Mouse (Mus musculus) A20 (cell line): ENCODE data around the gene Cryl1.

Experiments used
- DNase-seq: peaks from one replicate; pipeline ENCODE4 v3.0.0-alpha.2; 2011; ENCODE audit warnings: low read depth, low spot score

Cryl1 gene

GRCm38 (mm10) chr14:57372348-57373102, 25.8 kb downstream of the Cryl1 start:
- peak; percentile 79 for DNase-seq

GRCm38 (mm10) chr14:57367327-57367726, 31.0 kb downstream of the Cryl1 start:
- no peak for DNase-seq

DNA sequence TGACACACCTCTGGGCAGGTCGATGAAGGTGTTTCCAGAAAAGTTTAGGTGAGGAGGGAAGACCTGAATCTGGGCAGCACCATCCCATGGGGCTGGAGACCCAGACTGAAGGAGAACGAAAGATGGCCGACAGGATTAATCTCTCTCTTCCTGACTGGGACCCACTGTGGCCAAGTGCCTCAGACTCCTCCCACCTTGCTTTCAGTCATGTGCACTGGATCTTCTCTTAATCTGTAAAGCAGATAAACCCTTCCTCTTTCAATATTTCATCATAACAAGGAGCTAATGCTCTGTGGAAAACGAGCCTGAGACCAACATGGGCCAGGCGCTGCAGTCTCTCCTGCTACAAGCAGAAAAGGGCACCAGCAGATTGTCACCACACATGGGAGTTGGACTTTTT, 31.6 kb downstream of the Cryl1 start:
- DNase-seq, result peak; percentile 27

GRCm38 (mm10) chr14:57365341-57365740, 33.0 kb downstream of the Cryl1 start:
- no peak for DNase-seq

DNA sequence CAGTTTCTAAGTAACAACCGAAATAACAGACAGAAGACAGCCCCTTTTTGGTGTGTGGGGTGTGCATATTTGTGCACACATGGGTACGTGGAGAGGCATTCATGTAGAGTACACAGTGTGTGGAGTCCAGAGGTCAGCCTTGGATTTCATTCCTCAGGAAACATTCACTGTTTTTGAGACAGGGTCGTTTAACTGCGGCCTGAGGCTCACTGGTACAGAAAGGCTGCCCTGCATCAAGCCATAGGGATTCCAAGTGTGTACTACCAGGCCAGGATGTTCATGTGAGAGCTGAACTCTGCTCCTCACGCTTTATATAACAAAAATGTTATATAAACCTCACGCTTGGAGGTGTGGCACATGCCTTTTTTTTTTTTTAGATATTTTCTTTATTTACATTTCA, 34.5 kb downstream of the Cryl1 start:
- no peak for DNase-seq

DNA sequence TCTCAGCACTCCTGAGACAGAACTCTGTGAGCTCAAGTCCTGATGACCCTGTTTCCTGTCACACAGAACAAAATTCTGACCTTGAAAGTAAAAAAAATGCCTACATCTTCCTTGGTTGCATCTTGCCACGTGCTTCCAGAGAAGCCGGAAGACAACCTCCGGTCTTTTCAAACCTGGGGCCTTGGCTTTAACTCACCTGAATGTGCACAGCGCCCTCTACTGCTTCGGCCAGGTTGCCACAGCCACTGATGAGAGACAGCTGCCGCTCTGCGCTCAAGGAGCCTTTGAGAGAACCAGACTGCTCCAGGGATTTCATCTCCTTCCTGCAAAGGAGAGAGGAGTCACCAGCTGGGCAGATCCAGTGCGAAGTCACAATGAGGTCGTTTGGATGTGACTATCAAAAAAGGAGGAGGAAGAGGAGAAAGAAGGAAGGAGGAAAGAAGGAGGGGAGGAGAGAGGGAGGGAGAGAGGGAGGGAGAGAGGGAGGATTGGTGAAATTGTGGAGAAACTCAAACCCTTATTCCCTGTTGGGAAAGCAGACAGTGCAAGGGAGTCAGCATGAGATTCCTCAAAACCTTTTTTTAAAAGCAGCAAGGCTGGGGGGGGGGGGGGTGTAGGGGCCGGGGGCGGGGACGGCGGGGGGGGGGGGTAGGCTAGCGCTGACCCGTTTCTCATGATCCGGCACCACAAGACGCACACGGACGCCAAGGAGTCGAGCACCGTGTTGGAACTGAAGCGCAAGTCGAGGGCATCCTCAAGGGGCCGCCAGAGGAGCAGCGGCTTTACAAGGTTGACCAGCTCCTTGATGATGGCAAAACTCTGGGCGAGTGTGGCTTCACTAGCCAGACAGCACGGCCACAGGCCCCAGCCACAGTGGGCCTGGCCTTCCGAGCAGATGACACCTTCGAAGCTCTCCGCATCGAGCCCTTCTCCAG, 35.3 kb downstream of the Cryl1 start:
- peak; percentile 88 for DNase-seq

DNA sequence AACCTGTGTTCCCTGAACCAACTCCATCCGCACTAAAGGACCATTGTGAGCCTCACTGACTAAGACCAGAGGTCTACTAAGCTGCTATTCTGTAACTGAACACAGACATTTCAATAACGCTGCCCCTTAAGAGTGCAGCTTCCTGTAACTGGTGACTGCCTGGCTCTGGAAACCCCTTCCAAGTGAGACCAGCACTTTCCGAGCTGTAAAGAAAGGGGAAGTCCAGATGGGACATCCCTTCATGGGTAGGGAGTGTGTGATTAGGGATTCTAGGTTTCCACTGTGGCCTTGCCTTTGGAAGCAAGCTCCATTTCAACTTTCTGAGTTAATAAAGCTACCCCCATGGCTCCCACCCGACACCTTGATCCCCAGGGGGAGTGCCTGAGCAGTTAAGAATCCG, 41.3 kb downstream of the Cryl1 start:
- DNase-seq, result no peak

GRCm38 (mm10) chr14:57351521-57352235, 46.7 kb downstream of the Cryl1 start:
- DNase-seq, result no peak

GRCm38 (mm10) chr14:57349955-57350354, 48.4 kb downstream of the Cryl1 start:
- no peak for DNase-seq

- no peak for DNase-seq
Measured at GRCm38 (mm10) chr14:57348155-57348554, 50.2 kb downstream of the Cryl1 start.

- DNase-seq, result no peak
Measured at GRCm38 (mm10) chr14:57346135-57346534, 52.2 kb downstream of the Cryl1 start.

- no peak for DNase-seq
Measured at GRCm38 (mm10) chr14:57344781-57345492, 53.4 kb downstream of the Cryl1 start.

DNA sequence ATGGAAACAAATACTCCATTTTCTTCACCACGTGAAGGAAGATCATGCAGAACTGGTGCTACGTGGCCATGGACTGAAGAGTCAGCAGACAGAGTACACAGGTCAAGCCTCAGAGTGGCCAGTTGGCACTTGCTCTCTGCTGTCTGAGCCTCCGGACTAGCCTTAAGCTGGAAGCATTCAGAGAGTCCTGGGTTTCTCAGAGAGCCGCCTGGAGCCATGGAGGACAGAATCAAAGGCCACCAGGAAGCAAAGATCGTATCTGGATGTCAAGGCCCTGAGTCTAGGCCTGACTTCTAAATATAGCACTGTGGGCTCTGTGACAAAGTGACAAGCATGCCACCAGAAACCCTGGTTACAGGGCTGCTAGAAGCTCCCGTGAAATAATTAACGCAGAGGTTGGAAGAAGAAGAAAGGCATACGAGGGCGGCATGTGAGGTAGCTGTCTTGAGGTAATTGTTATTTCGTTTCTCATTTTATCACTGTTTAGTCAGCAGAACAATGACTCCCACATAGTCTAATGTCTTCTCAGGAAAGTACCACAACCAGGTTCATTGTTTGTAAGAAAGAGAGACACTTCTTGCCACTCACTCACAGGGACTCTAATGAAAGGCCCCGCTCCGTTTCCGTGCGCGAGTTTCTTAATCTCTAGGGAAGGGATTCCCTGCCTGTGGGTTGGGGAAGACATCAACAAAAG, 55.1 kb downstream of the Cryl1 start:
- no peak for DNase-seq

- DNase-seq, result no peak
Measured at GRCm38 (mm10) chr14:57342316-57343055, 55.8 kb downstream of the Cryl1 start.

- DNase-seq, result no peak
Measured at GRCm38 (mm10) chr14:57338666-57339065, 59.7 kb downstream of the Cryl1 start.

DNA sequence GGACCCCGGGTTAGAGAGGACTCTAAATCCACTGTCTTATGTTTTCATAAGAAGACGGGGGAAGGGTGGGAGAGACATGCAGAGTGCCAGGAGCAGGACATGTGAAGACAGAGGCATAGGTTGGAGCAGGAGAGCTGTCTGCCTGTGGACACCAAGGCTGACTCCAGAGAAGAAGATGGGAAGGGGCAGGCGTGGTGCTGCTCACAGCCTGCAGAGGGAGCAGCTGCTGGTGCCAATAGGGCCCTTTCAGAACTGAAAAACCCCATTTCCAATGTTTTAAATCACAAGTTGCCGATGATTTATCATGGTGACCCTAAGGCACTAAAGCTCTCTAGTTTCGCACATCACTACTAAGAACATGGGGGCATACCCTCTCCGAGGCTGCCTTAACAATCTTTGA, 63.5 kb downstream of the Cryl1 start:
- DNase-seq, result peak; percentile 11

- no peak for DNase-seq
Measured at GRCm38 (mm10) chr14:57332503-57332902, 65.8 kb downstream of the Cryl1 start.

GRCm38 (mm10) chr14:57331097-57331496, 67.2 kb downstream of the Cryl1 start:
- DNase-seq, result no peak

DNA sequence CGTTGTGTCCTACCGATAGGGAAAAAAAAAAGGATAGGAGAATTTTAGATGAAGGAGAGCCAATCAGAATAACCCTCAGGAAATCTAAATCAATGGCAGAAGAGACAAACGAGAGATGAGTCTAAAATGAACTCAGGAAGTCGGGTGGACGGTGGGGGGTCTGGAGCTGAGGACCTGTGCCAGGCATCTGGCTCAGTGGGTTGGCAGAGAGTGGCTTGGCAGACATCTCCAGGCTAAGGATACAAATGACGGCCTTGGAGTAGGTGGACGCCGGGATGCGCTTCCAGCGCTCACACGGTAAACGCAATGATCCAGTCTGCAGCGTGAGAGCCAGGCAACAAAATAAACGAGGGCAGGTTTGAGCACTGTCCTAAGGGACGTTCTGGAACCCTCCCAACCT, 68.7 kb downstream of the Cryl1 start:
- no peak for DNase-seq

- no peak for DNase-seq
Measured at GRCm38 (mm10) chr14:57326771-57327170, 71.6 kb downstream of the Cryl1 start.
